Mouse (Mus musculus): ENCODE data around the gene Dnmbp.

DNA sequence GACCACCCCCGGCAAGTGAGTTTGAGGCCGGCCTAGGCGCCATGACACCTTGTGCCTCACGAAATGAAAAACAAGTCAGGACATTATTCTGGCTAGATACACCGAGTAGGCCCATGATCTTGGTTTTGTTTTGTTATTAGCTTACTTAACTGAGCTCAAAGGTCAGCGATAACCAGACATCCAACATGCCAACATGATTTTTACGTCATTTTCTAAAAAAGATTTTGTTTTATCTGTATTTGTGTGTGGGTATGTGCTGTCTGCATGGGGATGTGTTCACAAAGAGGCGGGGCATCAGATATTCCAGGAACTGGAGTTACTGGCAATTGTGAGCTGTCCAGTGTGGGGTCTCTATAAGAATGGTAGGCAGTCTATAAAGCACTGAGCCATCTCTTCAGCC lies 32.1 kb upstream of the Dnmbp start:
- TF ChIP-seq GATA1 (IDR thresholded peaks at IDR 0.05; ENCODE audit: low read length) (no peak), TAL1 (IDR thresholded peaks at IDR 0.05; ENCODE audit: low read length) (no peak)
